Mouse (Mus musculus): ENCODE measurements around the gene Kxd1.

- TF ChIP-seq CTCF (IDR thresholded peaks at IDR 0.05; ENCODE audit: low read depth, low read length), result peak; percentile 74
- TF ChIP-seq GATA1 (IDR thresholded peaks at IDR 0.05; ENCODE audit: borderline replicate concordance, low read length), result no peak
- no peak for TF ChIP-seq GATA2 (IDR thresholded peaks at IDR 0.05; ENCODE audit: borderline replicate concordance, low read depth, low read length)
- no peak; the same call in 1 of the 2 replicates for TF ChIP-seq POLR2AphosphoS5 (IDR thresholded peaks at IDR 0.05; ENCODE audit: insufficient replicate concordance, low read depth, low read length)
- TF ChIP-seq TAL1 (conservative IDR thresholded peaks at IDR 0.05; ENCODE audit: low read depth, low read length), result no peak
Measured at GRCm38 (mm10) chr8:70506328-70507026, 21.3 kb downstream of the Kxd1 start, which contains the start of gene Rex1bd.

Measured in G1E (cell line).